Mouse (Mus musculus) heart, postnatal 0 days (tissue): Measurements from ENCODE around the gene Brox. TPM values are rescaled to one million over a fixed set of nuclear protein-coding genes. Genes with fewer than 3 reads are reported as not detected.

ENCODE experiments used
- ATAC-seq: fragments of 200-750 bp; cut with Nextera tagmentation; 2 replicates; pipeline ENCODE4 v1.8.0; 2017; ENCODE audit warnings: low read depth, moderate number of reproducible peaks, moderate library complexity; ENCODE audit not compliant: insufficient read depth
- DNase-seq: peaks from one replicate; pipeline ENCODE4 v3.0.0-alpha.2; 2016; ENCODE audit warnings: low spot score
- H3K27ac ChIP-seq: fragments of 300-500 bp; sonication (generic); 2 replicates; pipeline ENCODE4 v1.5.1; 2014; ENCODE audit warnings: low read depth, mild to moderate bottlenecking
- H3K27me3 ChIP-seq: fragments of 300-500 bp; sonication (generic); 2 replicates; pipeline ENCODE4 v1.6.1; 2014; ENCODE audit warnings: low read length, mixed read lengths; ENCODE audit not compliant: control insufficient read depth, insufficient read depth
- H3K36me3 ChIP-seq: fragments of 300-500 bp; sonication (generic); replicated peaks from 2 replicates; pipeline ENCODE4 v1.6.1; 2014; ENCODE audit warnings: low read length, mixed read lengths; ENCODE audit not compliant: control insufficient read depth, insufficient read depth
- H3K4me1 ChIP-seq: fragments of 300-500 bp; sonication (generic); 2 replicates; pipeline ENCODE4 v1.6.1; 2014; ENCODE audit warnings: antibody characterized with exemption; ENCODE audit not compliant: control insufficient read depth, insufficient read depth
- H3K4me2 ChIP-seq: fragments of 300-500 bp; sonication (generic); 2 replicates; pipeline ENCODE4 v1.6.1; 2014; ENCODE audit warnings: low read depth, mild to moderate bottlenecking, low read length, moderate library complexity
- H3K4me3 ChIP-seq: fragments of 300-500 bp; sonication (generic); 2 replicates; pipeline ENCODE4 v1.5.1; 2014; ENCODE audit warnings: low read depth, low read length
- H3K9ac ChIP-seq: fragments of 300-500 bp; sonication (generic); replicated peaks from 2 replicates; pipeline ENCODE4 v1.6.1; 2014; ENCODE audit warnings: low read depth, low read length, mixed read lengths
- H3K9me3 ChIP-seq: fragments of 300-500 bp; sonication (generic); replicated peaks from 2 replicates; pipeline ENCODE4 v1.6.1; 2016; ENCODE audit warnings: low read length; ENCODE audit not compliant: control insufficient read depth
- CTCF ChIP-seq: IDR thresholded peaks from 2 replicates; pipeline ENCODE4 v1.5.1; 2016; ENCODE audit warnings: antibody characterized with exemption, control low read depth, low read depth
- EP300 ChIP-seq: IDR thresholded peaks from 2 replicates; pipeline ENCODE4 v1.6.1; 2016; ENCODE audit warnings: antibody characterized with exemption, low read depth
- WGBS: fragments of 180-500 bp; shearing (Covaris S2); extraction: QIAGEN DNeasy Blood & Tissue Kit; methylation state at CpG from one replicate; pipeline ENCODE4 v1.1.7; 2014; 5-methylcytosine and 5-hydroxymethylcytosine counted together
- polyA plus RNA-seq: library from polyadenylated mRNA; unstranded; fragments of >200 nt; fragmentation: Nextera tagmentation; extraction: Ambion mirVana; gene quantifications from 2 replicates; pipeline ENCODE4 v1.2.1, GENCODE M21; 2015
- total RNA-seq: library from RNA; depleted of rRNA; stranded (reverse); fragments of >200 nt; gene quantifications from 2 replicates; pipeline ENCODE4 v1.2.3, GENCODE M21; 2014; ENCODE audit warnings: low replicate concordance

Brox gene
- total and polyA plus RNA-seq, 2 experiments from 2014 or later, result 38.3 to 43.9 TPM

DNA sequence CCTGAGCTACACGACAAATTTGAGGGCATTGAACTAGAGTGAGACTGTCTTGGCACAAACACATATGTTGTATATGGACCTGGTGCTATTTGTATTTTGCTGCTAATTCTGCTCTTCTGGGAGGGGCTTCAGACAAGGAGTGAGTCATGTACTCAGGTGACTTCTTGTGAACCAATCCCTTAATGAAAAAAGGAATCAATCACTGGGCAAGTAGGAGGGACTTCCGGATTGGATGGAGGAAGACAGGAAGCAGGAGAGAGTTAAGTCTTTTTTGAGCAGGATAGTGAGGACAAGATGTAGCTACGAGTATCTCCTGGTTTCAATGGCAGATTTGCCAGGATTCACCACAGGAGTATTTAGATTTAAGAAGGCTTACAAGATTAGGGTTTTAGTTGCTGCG, 7.5 kb downstream of the Brox start:
- no peaks in the 10 kb centered on the region for H3K9me3 ChIP-seq
- H3K9ac ChIP-seq, result no peak overlapping the region
- DNase-seq, result no peak
- H3K4me3 ChIP-seq, result no peak overlapping the region
- H3K4me1 ChIP-seq, result no peaks in the 10 kb centered on the region
- no peak for ATAC-seq
- no peak overlapping the region for H3K27ac ChIP-seq
- 87% methylated on average over 4 of the region's 4 CpGs for WGBS
- H3K4me2 ChIP-seq, result no peak overlapping the region
- TF ChIP-seq EP300 (no peak), CTCF (no peak)
- no peaks in the 10 kb centered on the region for H3K27me3 ChIP-seq
- H3K36me3 ChIP-seq, result peaks cover 93% of the 10 kb centered on the region

DNA sequence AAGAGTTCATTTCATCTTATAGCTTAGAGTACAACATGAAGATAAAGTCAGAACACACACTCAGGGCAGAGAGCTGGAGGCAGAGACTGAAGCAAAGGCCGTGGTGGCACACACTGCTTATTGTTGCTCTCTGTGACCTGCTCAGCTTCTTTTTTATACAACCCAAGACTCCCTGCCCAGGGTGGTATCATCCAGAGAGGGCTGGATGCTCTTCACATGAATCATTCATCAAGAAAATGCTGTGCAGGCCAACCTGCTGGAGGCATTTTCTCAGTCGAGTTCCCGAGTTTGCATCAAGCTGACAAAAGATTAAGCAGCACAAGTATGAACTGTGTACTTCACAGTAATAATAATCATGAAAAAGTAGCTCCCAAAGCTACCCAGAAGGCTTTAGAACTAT, 8.7 kb downstream of the Brox start:
- TF ChIP-seq CTCF (no peak), EP300 (no peak)
- 74% methylated on average over 3 of the region's 3 CpGs for WGBS
- peaks cover 96% of the 10 kb centered on the region for H3K36me3 ChIP-seq

DNA sequence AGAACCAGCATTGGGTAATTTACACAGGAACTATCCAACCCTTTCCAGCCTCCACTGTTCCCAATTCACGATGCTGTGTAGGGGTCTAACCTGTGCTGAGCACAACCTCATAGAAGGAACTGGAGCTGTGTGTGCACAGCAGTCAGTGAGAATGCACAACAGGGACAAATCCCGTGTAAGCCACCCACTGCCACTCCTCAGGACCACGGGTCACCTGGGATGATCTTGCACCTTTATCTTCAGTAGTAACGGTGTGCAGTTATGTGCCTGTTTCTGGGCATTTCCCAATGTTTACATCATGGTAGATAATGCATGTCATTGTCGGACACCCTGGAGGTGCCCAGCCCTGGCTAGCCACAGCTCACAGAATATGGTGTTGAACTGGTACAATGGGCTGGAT, 21.3 kb downstream of the Brox start:
- no peaks in the 10 kb centered on the region for H3K27me3 ChIP-seq
- DNase-seq (no peak), ATAC-seq (no peak)
- H3K4me2 ChIP-seq, result no peak overlapping the region
- no peaks in the 10 kb centered on the region for H3K9me3 ChIP-seq
- no peak overlapping the region for H3K4me3 ChIP-seq
- H3K27ac ChIP-seq, result no peak overlapping the region
- WGBS, result 69% methylated on average over 5 of the region's 5 CpGs
- peaks cover 42% of the 10 kb centered on the region for H3K36me3 ChIP-seq
- H3K4me1 ChIP-seq, result no peaks in the 10 kb centered on the region
- no peak overlapping the region for H3K9ac ChIP-seq
- TF ChIP-seq EP300, result no peak

More for the DNA sequence above, 8.7 kb downstream of the Brox start:
- H3K27ac ChIP-seq, result no peak overlapping the region
- H3K4me2 ChIP-seq, result no peak overlapping the region
- H3K9ac ChIP-seq, result no peak overlapping the region
- H3K4me1 ChIP-seq, result no peaks in the 10 kb centered on the region
- DNase-seq, result no peak
- H3K9me3 ChIP-seq, result no peaks in the 10 kb centered on the region
- no peak overlapping the region for H3K4me3 ChIP-seq
- H3K27me3 ChIP-seq, result no peaks in the 10 kb centered on the region
- ATAC-seq, result no peak

DNA sequence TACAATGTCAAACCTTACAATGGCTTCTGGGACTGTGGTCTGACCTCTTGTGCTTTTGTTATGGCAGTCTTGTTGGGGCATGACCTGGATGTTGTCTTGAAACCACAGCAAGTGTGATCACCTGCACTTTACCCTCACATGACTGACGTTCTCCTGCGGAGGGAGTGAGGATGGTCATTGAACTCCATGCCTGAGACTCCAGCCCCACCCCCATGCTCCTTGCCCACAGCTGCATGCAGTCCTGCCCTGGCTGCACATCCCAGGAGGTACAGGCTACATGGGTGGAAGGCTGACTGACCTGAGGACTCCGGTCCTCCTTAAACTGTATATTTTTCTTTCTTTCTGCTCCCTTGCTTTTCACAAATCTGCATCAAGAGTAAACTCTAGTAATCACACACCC, 22.7 kb downstream of the Brox start:
- TF ChIP-seq EP300, result no peak
- no peak for TF ChIP-seq CTCF
- Histone ChIP-seq H3K27me3 (no peaks in the 10 kb centered on the region), H3K4me1 (no peaks in the 10 kb centered on the region), H3K4me2 (no peak overlapping the region), H3K9ac (no peak overlapping the region), H3K27ac (no peak overlapping the region), H3K36me3 (peaks cover 28% of the 10 kb centered on the region), H3K9me3 (no peaks in the 10 kb centered on the region), H3K4me3 (no peak overlapping the region)
- DNase-seq, result no peak
- no peak for ATAC-seq
- 47% methylated on average over 3 of the region's 3 CpGs for WGBS

DNA sequence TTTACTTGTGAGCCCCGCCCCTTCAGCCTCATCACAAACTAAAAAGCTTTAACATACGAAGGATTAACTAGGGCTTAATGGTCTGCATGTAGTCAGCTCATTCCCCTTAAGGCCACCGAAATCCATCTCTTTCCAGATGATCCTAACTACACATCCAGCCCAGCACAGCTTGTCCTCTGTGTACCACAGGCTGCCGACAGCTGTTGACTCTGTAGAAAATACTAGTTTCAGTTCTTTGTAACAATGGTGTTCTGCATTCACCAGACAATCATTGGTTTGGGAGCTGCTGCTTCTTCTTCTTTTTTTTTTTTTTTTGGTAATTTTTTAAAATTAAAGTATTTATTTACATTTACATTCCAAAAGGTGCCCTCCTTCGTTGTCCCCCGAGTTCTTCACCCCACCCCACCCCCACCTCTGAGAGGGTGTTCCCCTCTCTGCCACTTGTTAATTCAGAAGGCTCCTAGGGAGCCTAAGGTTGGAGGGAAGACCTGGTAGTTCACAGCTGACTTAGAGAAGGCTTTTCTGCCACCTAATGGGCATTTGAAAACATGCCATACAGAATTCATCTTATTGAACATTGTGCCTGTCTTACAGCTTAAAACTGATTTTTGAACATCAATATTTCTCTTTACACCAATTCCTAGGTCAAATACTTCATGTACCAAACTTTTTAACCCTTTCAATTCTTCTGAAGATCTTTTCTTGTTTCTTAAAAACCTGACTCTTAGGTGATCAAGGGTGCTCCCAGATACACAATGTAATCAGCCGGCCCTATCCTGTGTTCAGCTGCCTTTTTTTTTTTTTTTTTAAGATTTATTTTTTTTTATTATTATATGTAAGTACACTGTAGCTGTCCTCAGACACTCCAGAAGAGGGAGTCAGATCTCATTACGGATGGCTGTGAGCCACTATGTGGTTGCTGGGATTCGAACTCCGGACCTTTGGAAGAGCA, 23.9 kb downstream of the Brox start:
- ATAC-seq (peak; percentile 51; the same call in 1 of the 2 replicates), DNase-seq (peak; percentile 77)
- Histone ChIP-seq H3K4me3 (no peak overlapping the region), H3K9ac (no peak overlapping the region), H3K27me3 (no peaks in the 10 kb centered on the region), H3K36me3 (peaks cover 16% of the 10 kb centered on the region), H3K27ac (no peak overlapping the region), H3K4me2 (no peak overlapping the region), H3K9me3 (no peaks in the 10 kb centered on the region), H3K4me1 (no peaks in the 10 kb centered on the region)
- no peak for TF ChIP-seq EP300
- peak; percentile 57 for TF ChIP-seq CTCF
- WGBS, result 56% methylated on average over 10 of the region's 10 CpGs

DNA sequence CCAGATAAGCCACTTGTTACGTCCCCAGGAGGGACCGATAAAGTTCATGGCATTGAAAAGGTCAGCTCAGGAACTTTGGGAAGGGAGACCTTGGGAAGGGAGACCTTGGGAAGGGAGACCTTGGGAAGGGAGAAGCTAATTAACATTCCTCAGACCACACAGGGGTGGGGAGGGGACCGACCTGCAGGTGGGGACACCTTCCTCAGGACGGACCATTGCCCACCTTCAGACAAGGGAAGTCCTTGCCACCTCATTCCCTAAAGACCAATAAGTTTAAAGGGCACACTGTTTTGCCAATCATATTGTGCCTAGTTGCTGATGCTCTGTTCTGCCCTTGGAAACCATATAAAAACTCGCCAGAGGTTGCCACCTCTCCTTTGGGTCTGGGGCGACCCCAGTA, 29.4 kb downstream of the Brox start:
- H3K27ac ChIP-seq, result no peak overlapping the region
- whole genome bisulfite sequencing, result 59% methylated on average over 6 of the region's 6 CpGs
- no peaks in the 10 kb centered on the region for H3K27me3 ChIP-seq
- H3K4me3 ChIP-seq, result no peak overlapping the region
- H3K4me1 ChIP-seq, result 0 out of 2 replicates have a peak, but pooled peaks cover 5% of the 10 kb centered on the region
- TF ChIP-seq EP300 (no peak), CTCF (no peak)
- no peak overlapping the region for H3K9ac ChIP-seq
- DNase-seq, result no peak
- no peak for ATAC-seq
- no peaks in the 10 kb centered on the region for H3K9me3 ChIP-seq
- no peaks in the 10 kb centered on the region for H3K36me3 ChIP-seq
- H3K4me2 ChIP-seq, result no peak overlapping the region
